Mouse (Mus musculus) thymus, postnatal 25 days (tissue): ENCODE measurements at regions not wholly inside any gene's neighbourhood (a gene's known extent, or its start where the extent isn't known, plus 50 kb on each side); places are given as distances from the start of the nearest gene placed in this dataset.

Experiments used
- DNase-seq: peaks from one replicate; pipeline ENCODE4 v3.0.0; 2022

- DNase-seq, result no peak
Measured at GRCm38 (mm10) chr1:43371863-43372262, 72.5 kb upstream of the Nck2 start.

- DNase-seq, result no peak
Measured at GRCm38 (mm10) chr1:43374946-43375345, 69.4 kb upstream of the Nck2 start.

GRCm38 (mm10) chr1:43375851-43376250 is 68.5 kb upstream of the Nck2 start:
- no peak for DNase-seq

- DNase-seq, result no peak
Measured at GRCm38 (mm10) chr1:43377491-43378263, 66.7 kb upstream of the Nck2 start.

GRCm38 (mm10) chr1:43385008-43385407 is 59.4 kb upstream of the Nck2 start:
- DNase-seq, result no peak

GRCm38 (mm10) chr1:43394035-43394434 is 50.3 kb upstream of the Nck2 start:
- DNase-seq, result no peak
